Mouse (Mus musculus) MEL (cell line): ENCODE data around the gene Fancl. TPM values are rescaled to one million over a fixed set of nuclear protein-coding genes. Genes with fewer than 3 reads are reported as not detected.

Experiments
- DNase-seq: peaks from one replicate; pipeline ENCODE4 v3.0.0; 2011; ENCODE audit warnings: low read depth, low spot score
- H3K27ac ChIP-seq: 2 replicates; pipeline ENCODE4 v1.5.1; 2012; ENCODE audit warnings: low read depth, mild to moderate bottlenecking, control low read depth, low read length, moderate library complexity; ENCODE audit not compliant: control insufficient read depth
- H3K27me3 ChIP-seq, 2 experiments: fragments of 150-350 bp in 1 of 2; sonication (generic) in 1 of 2; 2 replicates each; pipeline ENCODE4 v1.6.1; 2012; ENCODE audit warnings: low read length in 2 of 2, mild to moderate bottlenecking in 2 of 2, improper control_type of control experiment in 1 of 2, moderate library complexity in 1 of 2; ENCODE audit not compliant: insufficient read depth in 2 of 2, control insufficient read depth in 1 of 2
- H3K36me3 ChIP-seq, 2 experiments: 2 replicates each; pipeline ENCODE4 v1.6.1; 2012 to 2014; ENCODE audit warnings: low read length in 2 of 2, improper control_type of control experiment in 1 of 2, inconsistent platforms in 1 of 2, mild to moderate bottlenecking in 1 of 2; ENCODE audit not compliant: insufficient read depth in 2 of 2, control insufficient read depth in 1 of 2
- H3K4me1 ChIP-seq, 2 experiments: fragments of 150-350 bp in 1 of 2; sonication (generic) in 1 of 2; 2 replicates each; pipeline ENCODE4 v1.6.1; 2012; ENCODE audit warnings: low read length in 2 of 2, improper control_type of control experiment in 1 of 2, mild to moderate bottlenecking in 1 of 2; ENCODE audit not compliant: insufficient read depth in 2 of 2, control insufficient read depth in 1 of 2
- H3K4me3 ChIP-seq, 2 experiments: fragments of 150-350 bp in 1 of 2; sonication (generic) in 1 of 2; 2 replicates each; pipeline ENCODE4 v1.5.1; 2012; ENCODE audit warnings: low read depth in 2 of 2, low read length in 2 of 2, mild to moderate bottlenecking in 2 of 2, moderate library complexity in 2 of 2, control low read depth in 1 of 2, improper control_type of control experiment in 1 of 2; ENCODE audit not compliant: control insufficient read depth in 1 of 2, insufficient read depth in 1 of 2
- H3K79me2 ChIP-seq: 2 replicates; pipeline ENCODE4 v1.6.1; 2012; ENCODE audit warnings: mild to moderate bottlenecking, low read length, moderate library complexity; ENCODE audit not compliant: control insufficient read depth, poor library complexity, insufficient read depth
- H3K9ac ChIP-seq: 2 replicates; pipeline ENCODE4 v1.6.1; 2012; ENCODE audit warnings: low read depth, mild to moderate bottlenecking, control low read depth, low read length, moderate library complexity; ENCODE audit not compliant: control insufficient read depth, poor library complexity, severe bottlenecking
- H3K9me3 ChIP-seq: fragments of 150-350 bp; sonication (generic); replicated peaks from 2 replicates; pipeline ENCODE4 v1.6.1; 2012; ENCODE audit warnings: mild to moderate bottlenecking, low read length, improper control_type of control experiment, moderate library complexity; ENCODE audit not compliant: insufficient read depth
- CTCF ChIP-seq, 3 experiments: IDR thresholded peaks in 2 of 3; conservative IDR thresholded peaks in 1 of 3; 2 replicates each; pipeline ENCODE4 v1.5.1; 2011 to 2012; ENCODE audit warnings: low read length in 3 of 3, low read depth in 2 of 3, mild to moderate bottlenecking in 2 of 3, improper control_type of control experiment in 1 of 3, inconsistent platforms in 1 of 3, mixed read lengths in 1 of 3, moderate library complexity in 1 of 3; ENCODE audit not compliant: control insufficient read depth in 1 of 3, insufficient read depth in 1 of 3, poor library complexity in 1 of 3, severe bottlenecking in 1 of 3
- ETS1 ChIP-seq: IDR thresholded peaks from 2 replicates; pipeline ENCODE4 v1.6.1; 2012; ENCODE audit warnings: low read depth, mild to moderate bottlenecking, inconsistent platforms, low read length, improper control_type of control experiment, moderate library complexity
- JUND ChIP-seq: IDR thresholded peaks from 2 replicates; pipeline ENCODE4 v1.6.1; 2011; ENCODE audit warnings: low read depth, mild to moderate bottlenecking, improper control_type of control experiment, low read length
- MAZ ChIP-seq: IDR thresholded peaks from 2 replicates; pipeline ENCODE4 v1.6.1; 2012; ENCODE audit warnings: low read depth, mild to moderate bottlenecking, inconsistent platforms, low read length, improper control_type of control experiment
- MYC ChIP-seq: IDR thresholded peaks from 2 replicates; pipeline ENCODE4 v1.6.1; 2011; ENCODE audit warnings: low read depth, mild to moderate bottlenecking, low read length, improper control_type of control experiment, moderate library complexity
- NELFE ChIP-seq: IDR thresholded peaks from 2 replicates; pipeline ENCODE4 v1.6.1; 2011; ENCODE audit warnings: low read depth, low read length, improper control_type of control experiment
- NRF1 ChIP-seq: IDR thresholded peaks from 2 replicates; pipeline ENCODE4 v1.6.1; 2014; ENCODE audit warnings: low read depth, mild to moderate bottlenecking, inconsistent platforms, low read length, improper control_type of control experiment, moderate library complexity; ENCODE audit not compliant: poor library complexity, insufficient read depth, severe bottlenecking
- POLR2A ChIP-seq, 2 experiments: IDR thresholded peaks; 2 replicates each; pipeline ENCODE4 v1.6.1; 2011 to 2012; ENCODE audit warnings: low read length in 2 of 2, mild to moderate bottlenecking in 2 of 2, control low read depth in 1 of 2, improper control_type of control experiment in 1 of 2, low read depth in 1 of 2, moderate library complexity in 1 of 2; ENCODE audit not compliant: control insufficient read depth in 1 of 2, insufficient read depth in 1 of 2, poor library complexity in 1 of 2
- RCOR1 ChIP-seq: IDR thresholded peaks from 2 replicates; pipeline ENCODE4 v1.6.1; 2012; ENCODE audit warnings: low read depth, mild to moderate bottlenecking, inconsistent platforms, low read length, improper control_type of control experiment
- TCF12 ChIP-seq: IDR thresholded peaks from 2 replicates; pipeline ENCODE4 v1.6.1; 2014; ENCODE audit warnings: low read depth, mild to moderate bottlenecking, inconsistent platforms, low read length, improper control_type of control experiment, moderate library complexity
- ZC3H11A ChIP-seq: IDR thresholded peaks from 2 replicates; pipeline ENCODE4 v1.6.1; 2012; ENCODE audit warnings: low read depth, mild to moderate bottlenecking, inconsistent platforms, low read length, improper control_type of control experiment
- polyA plus RNA-seq, 2 experiments: library from polyadenylated mRNA; stranded (reverse) in 1 of 2; unstranded in 1 of 2; fragments of >175 nt in 1 of 2; fragments of >200 nt in 1 of 2; gene quantifications; 2 replicates each; pipeline versions ENCODE4 v1.2.1 to v1.2.4; 2012; ENCODE audit warnings: low replicate concordance in 2 of 2, low read depth in 1 of 2; ENCODE audit not compliant: insufficient read length in 2 of 2, insufficient read depth in 1 of 2, missing spikeins in 1 of 2
- total RNA-seq: library from RNA; depleted of rRNA; stranded (reverse); fragments of 300-350 nt; gene quantifications from 2 replicates; pipeline ENCODE4 v1.2.3, GENCODE M21; 2012; rRNA removed

The Fancl gene
- total and polyA plus RNA-seq, 3 experiments, result 21.3 to 35.8 TPM; not detected in 1

GRCm38 (mm10) chr11:26518991-26519390 lies 133.1 kb downstream of the Fancl start:
- H3K4me3 ChIP-seq, result no peak overlapping the region
- no peak for DNase-seq
- no peaks in the 10 kb centered on the region for H3K9me3 ChIP-seq
- TF ChIP-seq NRF1 (no peak), TCF12 (no peak), MYC (no peak), ETS1 (no peak), POLR2A (IDR thresholded peaks at IDR 0.05; ENCODE audit: control insufficient read depth in 1 of 2, insufficient read depth in 1 of 2, low read depth in 1 of 2, low read length in 2 of 2, poor library complexity in 1 of 2) (no peak), NELFE (no peak), JUND (no peak), ZC3H11A (no peak), RCOR1 (no peak), CTCF (IDR thresholded peaks at IDR 0.05 in 2 of 3, conservative IDR thresholded peaks at IDR 0.05 in 1 of 3; ENCODE audit: control insufficient read depth in 1 of 3, insufficient read depth in 1 of 3, low read depth in 2 of 3, low read length in 3 of 3, poor library complexity in 1 of 3, severe bottlenecking in 1 of 3) (no peak), MAZ (no peak)
- H3K4me1 ChIP-seq, result no peaks in the 10 kb centered on the region
- H3K79me2 ChIP-seq, result no peaks in the 10 kb centered on the region
- no peak overlapping the region for H3K9ac ChIP-seq
- no peak overlapping the region for H3K27ac ChIP-seq
- no peaks in the 10 kb centered on the region for H3K36me3 ChIP-seq
- no peaks in the 10 kb centered on the region for H3K27me3 ChIP-seq

Other genes starting within 250 kb of the Fancl start
- not detected in 2 replicates for gene 5730522E02Rik, start 175.4 kb upstream of the Fancl start, total RNA-seq
- not detected for gene 5730522E02Rik, start 175.4 kb upstream of the Fancl start, polyA plus RNA-seq
- gene Gm6899, start 207.1 kb downstream of the Fancl start, total RNA-seq, result not detected in 2 replicates
- gene Gm6899, start 207.1 kb downstream of the Fancl start, polyA plus RNA-seq, result not detected
- gene Vrk2, start 207.9 kb downstream of the Fancl start, total RNA-seq, result 19.6 and 21.2 TPM in 2 replicates
- gene Vrk2, start 207.9 kb downstream of the Fancl start, polyA plus RNA-seq, result 10 to 100 TPM in 1 of 2 experiments, not detected in 1; 20.6 TPM